Mouse (Mus musculus) forebrain, embryonic 15.5 days (tissue): Measurements from ENCODE around the gene Cdk14. TPM values are rescaled to one million over a fixed set of nuclear protein-coding genes. Genes with fewer than 3 reads are reported as not detected.

ENCODE experiments used
- ATAC-seq: fragments of 200-750 bp; cut with Nextera tagmentation; replicated peaks from 2 replicates; pipeline ENCODE4 v1.8.0; 2017; ENCODE audit warnings: mild to moderate bottlenecking, moderate TSS enrichment, moderate library complexity
- H3K27ac ChIP-seq: fragments of 300-500 bp; sonication (generic); replicated peaks from 2 replicates; pipeline ENCODE4 v1.5.1; 2015; ENCODE audit warnings: mild to moderate bottlenecking, inconsistent platforms
- H3K27me3 ChIP-seq: fragments of 300-500 bp; sonication (generic); 2 replicates; pipeline ENCODE4 v1.6.1; 2015; ENCODE audit warnings: inconsistent platforms
- H3K36me3 ChIP-seq: fragments of 300-500 bp; sonication (generic); 2 replicates; pipeline ENCODE4 v1.6.1; 2015; ENCODE audit warnings: mild to moderate bottlenecking, inconsistent platforms
- H3K4me1 ChIP-seq: fragments of 300-500 bp; sonication (generic); 2 replicates; pipeline ENCODE4 v1.6.1; 2015; ENCODE audit warnings: inconsistent platforms
- H3K4me2 ChIP-seq: fragments of 300-500 bp; sonication (generic); replicated peaks from 2 replicates; pipeline ENCODE4 v1.6.1; 2015; ENCODE audit warnings: mild to moderate bottlenecking, inconsistent platforms
- H3K4me3 ChIP-seq: fragments of 300-500 bp; sonication (generic); 2 replicates; pipeline ENCODE4 v1.5.1; 2015; ENCODE audit warnings: mild to moderate bottlenecking, inconsistent platforms
- H3K9ac ChIP-seq: fragments of 300-500 bp; sonication (generic); replicated peaks from 2 replicates; pipeline ENCODE4 v1.6.1; 2015; ENCODE audit warnings: mild to moderate bottlenecking, inconsistent platforms
- H3K9me3 ChIP-seq: fragments of 300-500 bp; sonication (generic); 2 replicates; pipeline ENCODE4 v1.6.1; 2016; ENCODE audit warnings: inconsistent platforms
- WGBS: fragments of 180-500 bp; shearing (Covaris S2); methylation state at CpG from one replicate; pipeline ENCODE4 v1.1.7; 2015; ENCODE audit warnings: mixed read lengths; 5-methylcytosine and 5-hydroxymethylcytosine counted together
- polyA plus RNA-seq: library from polyadenylated mRNA; unstranded; fragments of >200 nt; fragmentation: Nextera tagmentation; extraction: Ambion mirVana; gene quantifications from 2 replicates; pipeline ENCODE4 v1.2.1, GENCODE M21; 2015

Gene Cdk14
- polyA plus RNA-seq, 1 experiment from 2014 or later = 34.4 TPM

- Histone ChIP-seq H3K4me2 (peak overlapping the region; percentile 23), H3K27me3 (no peaks in the 10 kb centered on the region), H3K27ac (peak overlapping the region; percentile 91), H3K4me3 (no peak overlapping the region), H3K9me3 (no peaks in the 10 kb centered on the region), H3K4me1 (peaks cover 33% of the 10 kb centered on the region), H3K36me3 (no peaks in the 10 kb centered on the region), H3K9ac (no peak overlapping the region)
- ATAC-seq = peak; percentile 68
- 41% methylated on average over 13 of the region's 13 CpGs for WGBS
Measured at GRCm38 (mm10) chr5:5134905-5135511, 285.1 kb downstream of the Cdk14 start.

GRCm38 (mm10) chr5:5134143-5134904 is 285.8 kb downstream of the Cdk14 start:
- 26% methylated on average over 6 of the region's 6 CpGs for WGBS
- Histone ChIP-seq H3K4me2 (peak overlapping the region; percentile 23), H3K36me3 (no peaks in the 10 kb centered on the region), H3K9ac (no peak overlapping the region), H3K4me1 (peaks cover 31% of the 10 kb centered on the region), H3K4me3 (no peak overlapping the region), H3K27me3 (no peaks in the 10 kb centered on the region), H3K27ac (peak overlapping the region; percentile 91), H3K9me3 (no peaks in the 10 kb centered on the region)
- ATAC-seq = peak; percentile 88

- ATAC-seq = no peak
- Histone ChIP-seq H3K4me1 (peaks cover 5% of the 10 kb centered on the region), H3K4me2 (no peak overlapping the region), H3K27me3 (no peaks in the 10 kb centered on the region), H3K9ac (no peak overlapping the region), H3K9me3 (no peaks in the 10 kb centered on the region), H3K36me3 (no peaks in the 10 kb centered on the region), H3K4me3 (no peak overlapping the region), H3K27ac (no peak overlapping the region)
- 64% methylated on average over 1 of the region's 1 CpGs for WGBS
Measured at GRCm38 (mm10) chr5:5128852-5129251, 291.3 kb downstream of the Cdk14 start.

- no peaks in the 10 kb centered on the region for H3K9me3 ChIP-seq
- ATAC-seq = no peak
- no peaks in the 10 kb centered on the region for H3K27me3 ChIP-seq
- no peak overlapping the region for H3K9ac ChIP-seq
- H3K27ac ChIP-seq = no peak overlapping the region
- no peaks in the 10 kb centered on the region for H3K4me1 ChIP-seq
- H3K36me3 ChIP-seq = no peaks in the 10 kb centered on the region
- WGBS = 95% methylated on average over 4 of the region's 4 CpGs
- H3K4me2 ChIP-seq = no peak overlapping the region
- no peak overlapping the region for H3K4me3 ChIP-seq
Measured at GRCm38 (mm10) chr5:5124645-5125044, 295.5 kb downstream of the Cdk14 start.

- no peak for ATAC-seq
- Histone ChIP-seq H3K27ac (no peak overlapping the region), H3K27me3 (no peaks in the 10 kb centered on the region), H3K4me2 (no peak overlapping the region), H3K4me1 (peaks cover 12% of the 10 kb centered on the region), H3K36me3 (no peaks in the 10 kb centered on the region), H3K4me3 (no peak overlapping the region), H3K9me3 (no peaks in the 10 kb centered on the region), H3K9ac (no peak overlapping the region)
- WGBS = 57% methylated on average over 5 of the region's 5 CpGs
Measured at GRCm38 (mm10) chr5:5116775-5117522, 303.2 kb downstream of the Cdk14 start.

GRCm38 (mm10) chr5:5115546-5115945 is 304.6 kb downstream of the Cdk14 start:
- WGBS = 61% methylated on average over 1 of the region's 1 CpGs
- Histone ChIP-seq H3K9me3 (no peaks in the 10 kb centered on the region), H3K4me2 (no peak overlapping the region), H3K4me3 (no peak overlapping the region), H3K27me3 (no peaks in the 10 kb centered on the region), H3K9ac (no peak overlapping the region), H3K36me3 (no peaks in the 10 kb centered on the region), H3K4me1 (peaks cover 12% of the 10 kb centered on the region), H3K27ac (no peak overlapping the region)
- no peak for ATAC-seq

- Histone ChIP-seq H3K27ac (no peak overlapping the region), H3K9ac (no peak overlapping the region), H3K9me3 (no peaks in the 10 kb centered on the region), H3K4me2 (no peak overlapping the region), H3K27me3 (no peaks in the 10 kb centered on the region), H3K4me1 (no peaks in the 10 kb centered on the region), H3K36me3 (no peaks in the 10 kb centered on the region), H3K4me3 (no peak overlapping the region)
- no peak for ATAC-seq
- 66% methylated on average over 3 of the region's 3 CpGs for WGBS
Measured at GRCm38 (mm10) chr5:5109621-5110020, 310.5 kb downstream of the Cdk14 start.

GRCm38 (mm10) chr5:5109017-5109416 is 311.1 kb downstream of the Cdk14 start:
- no peaks in the 10 kb centered on the region for H3K27me3 ChIP-seq
- WGBS = 89% methylated on average over 3 of the region's 3 CpGs
- H3K27ac ChIP-seq = no peak overlapping the region
- no peak overlapping the region for H3K4me3 ChIP-seq
- H3K9me3 ChIP-seq = no peaks in the 10 kb centered on the region
- H3K4me2 ChIP-seq = no peak overlapping the region
- H3K36me3 ChIP-seq = no peaks in the 10 kb centered on the region
- ATAC-seq = no peak
- H3K9ac ChIP-seq = no peak overlapping the region
- H3K4me1 ChIP-seq = no peaks in the 10 kb centered on the region

GRCm38 (mm10) chr5:5096248-5096915 is 323.7 kb downstream of the Cdk14 start:
- no peak for ATAC-seq
- H3K9me3 ChIP-seq = no peaks in the 10 kb centered on the region
- H3K4me1 ChIP-seq = 0 out of 2 replicates have a peak, but pooled peaks cover 3% of the 10 kb centered on the region
- H3K27ac ChIP-seq = no peak overlapping the region
- H3K4me2 ChIP-seq = no peak overlapping the region
- no peak overlapping the region for H3K4me3 ChIP-seq
- 58% methylated on average over 3 of the region's 3 CpGs for WGBS
- H3K27me3 ChIP-seq = no peaks in the 10 kb centered on the region
- H3K9ac ChIP-seq = no peak overlapping the region
- H3K36me3 ChIP-seq = no peaks in the 10 kb centered on the region

- 24% methylated on average over 7 of the region's 7 CpGs for WGBS
- no peaks in the 10 kb centered on the region for H3K36me3 ChIP-seq
- H3K9me3 ChIP-seq = no peaks in the 10 kb centered on the region
- no peaks in the 10 kb centered on the region for H3K27me3 ChIP-seq
- H3K27ac ChIP-seq = peak overlapping the region; percentile 33; the same call in 1 of the 2 replicates
- no peak overlapping the region for H3K4me2 ChIP-seq
- peak; percentile 87 for ATAC-seq
- H3K4me1 ChIP-seq = 0 out of 2 replicates have a peak, but pooled peaks cover 3% of the 10 kb centered on the region
- no peak overlapping the region for H3K9ac ChIP-seq
- no peak overlapping the region for H3K4me3 ChIP-seq
Measured at GRCm38 (mm10) chr5:5092736-5093135, 327.4 kb downstream of the Cdk14 start.

- 76% methylated on average over 1 of the region's 1 CpGs for WGBS
- no peak overlapping the region for H3K9ac ChIP-seq
- no peaks in the 10 kb centered on the region for H3K36me3 ChIP-seq
- H3K4me3 ChIP-seq = no peak overlapping the region
- no peaks in the 10 kb centered on the region for H3K27me3 ChIP-seq
- no peak overlapping the region for H3K4me2 ChIP-seq
- no peaks in the 10 kb centered on the region for H3K4me1 ChIP-seq
- ATAC-seq = no peak
- no peak overlapping the region for H3K27ac ChIP-seq
- no peaks in the 10 kb centered on the region for H3K9me3 ChIP-seq
Measured at GRCm38 (mm10) chr5:5071526-5071925, 348.6 kb downstream of the Cdk14 start.

- WGBS = 77% methylated on average over 3 of the region's 3 CpGs
- Histone ChIP-seq H3K27me3 (no peaks in the 10 kb centered on the region), H3K27ac (no peak overlapping the region)
Measured at GRCm38 (mm10) chr5:5064686-5065085, 355.4 kb downstream of the Cdk14 start.

More at GRCm38 (mm10) chr5:5064686-5065085, 355.4 kb downstream of the Cdk14 start:
- Histone ChIP-seq H3K9ac (no peak overlapping the region), H3K4me2 (no peak overlapping the region), H3K36me3 (no peaks in the 10 kb centered on the region), H3K9me3 (no peaks in the 10 kb centered on the region), H3K4me1 (no peaks in the 10 kb centered on the region), H3K4me3 (no peak overlapping the region)
- no peak for ATAC-seq
